Mouse (Mus musculus) forebrain, postnatal 0 days (tissue): Measurements from ENCODE around the gene Pla2g7. TPM values are rescaled to one million over a fixed set of nuclear protein-coding genes. Genes with fewer than 3 reads are reported as not detected.

Experiments used
- ATAC-seq: fragments of 200-750 bp; cut with Nextera tagmentation; 2 replicates; pipeline ENCODE4 v1.8.0; 2017; ENCODE audit warnings: mild to moderate bottlenecking, moderate library complexity
- DNase-seq: peaks from one replicate; pipeline ENCODE4 v3.0.0-alpha.2; 2015
- H3K27ac ChIP-seq: fragments of 300-500 bp; sonication (generic); 2 replicates; pipeline ENCODE4 v1.5.1; 2014; ENCODE audit warnings: low read depth, mild to moderate bottlenecking, antibody characterized with exemption, low read length, moderate library complexity, mixed read lengths
- H3K27me3 ChIP-seq: fragments of 300-500 bp; sonication (generic); 2 replicates; pipeline ENCODE4 v1.6.1; 2014; ENCODE audit warnings: mild to moderate bottlenecking, low read length, mixed read lengths; ENCODE audit not compliant: insufficient read depth
- H3K36me3 ChIP-seq: fragments of 300-500 bp; sonication (generic); 2 replicates; pipeline ENCODE4 v1.6.1; 2014; ENCODE audit warnings: mild to moderate bottlenecking, moderate library complexity; ENCODE audit not compliant: insufficient read depth
- H3K4me1 ChIP-seq: fragments of 300-500 bp; sonication (generic); 2 replicates; pipeline ENCODE4 v1.6.1; 2014; ENCODE audit warnings: antibody characterized with exemption; ENCODE audit not compliant: insufficient read depth
- H3K4me2 ChIP-seq: fragments of 300-500 bp; sonication (generic); 2 replicates; pipeline ENCODE4 v1.6.1; 2014; ENCODE audit warnings: low read depth, mild to moderate bottlenecking, moderate library complexity
- H3K4me3 ChIP-seq: fragments of 300-500 bp; sonication (generic); 2 replicates; pipeline ENCODE4 v1.5.1; 2014; ENCODE audit warnings: low read depth, low read length, mixed read lengths
- H3K9ac ChIP-seq: fragments of 300-500 bp; sonication (generic); 2 replicates; pipeline ENCODE4 v1.6.1; 2014; ENCODE audit warnings: mild to moderate bottlenecking
- H3K9me3 ChIP-seq: fragments of 300-500 bp; sonication (generic); 2 replicates; pipeline ENCODE4 v1.6.1; 2016; ENCODE audit warnings: low read length
- CTCF ChIP-seq: sonication (generic); IDR thresholded peaks from 2 replicates; pipeline ENCODE4 v1.5.1; 2016; ENCODE audit warnings: antibody characterized with exemption, control low read depth, low read depth
- WGBS: fragments of 180-500 bp; shearing (Covaris S2); extraction: QIAGEN DNeasy Blood & Tissue Kit; methylation state at CpG from one replicate; pipeline ENCODE4 v1.1.7; 2014; 5-methylcytosine and 5-hydroxymethylcytosine counted together
- polyA plus RNA-seq: library from polyadenylated mRNA; unstranded; fragments of >200 nt; fragmentation: Nextera tagmentation; extraction: Ambion mirVana; gene quantifications from 2 replicates; pipeline ENCODE4 v1.2.1, GENCODE M21; 2015
- total RNA-seq: library from RNA; depleted of rRNA; stranded (reverse); fragments of >200 nt; gene quantifications from 2 replicates; pipeline ENCODE4 v1.2.3, GENCODE M21; 2014; rRNA removed

Pla2g7 gene
- total and polyA plus RNA-seq, 2 experiments from 2014 or later: 26.8 to 76.9 TPM

- Histone ChIP-seq H3K4me1 (no peaks in the 10 kb centered on the region), H3K4me3 (no peak overlapping the region), H3K4me2 (no peak overlapping the region), H3K27me3 (no peaks in the 10 kb centered on the region), H3K27ac (no peak overlapping the region), H3K36me3 (peaks cover 66% of the 10 kb centered on the region), H3K9me3 (no peaks in the 10 kb centered on the region), H3K9ac (no peak overlapping the region)
- TF ChIP-seq CTCF: no peak
- ATAC-seq (peak; percentile 49), DNase-seq (no peak)
- 47% methylated on average over 5 of the region's 5 CpGs for WGBS
These were observed 79.0 kb downstream of the Pla2g7 start for GRCm38 (mm10) chr17:43646925-43647324.

GRCm38 (mm10) chr17:43649641-43650436 lies 81.9 kb downstream of the Pla2g7 start:
- Histone ChIP-seq H3K4me1 (no peaks in the 10 kb centered on the region), H3K9ac (no peak overlapping the region), H3K4me2 (no peak overlapping the region), H3K36me3 (peaks cover 62% of the 10 kb centered on the region), H3K27me3 (no peaks in the 10 kb centered on the region), H3K9me3 (no peaks in the 10 kb centered on the region), H3K4me3 (no peak overlapping the region), H3K27ac (no peak overlapping the region)
- peak; percentile 41 for DNase-seq
- no peak for ATAC-seq
- TF ChIP-seq CTCF: peak; percentile 62
- WGBS: 64% methylated on average over 10 of the region's 10 CpGs

DNA sequence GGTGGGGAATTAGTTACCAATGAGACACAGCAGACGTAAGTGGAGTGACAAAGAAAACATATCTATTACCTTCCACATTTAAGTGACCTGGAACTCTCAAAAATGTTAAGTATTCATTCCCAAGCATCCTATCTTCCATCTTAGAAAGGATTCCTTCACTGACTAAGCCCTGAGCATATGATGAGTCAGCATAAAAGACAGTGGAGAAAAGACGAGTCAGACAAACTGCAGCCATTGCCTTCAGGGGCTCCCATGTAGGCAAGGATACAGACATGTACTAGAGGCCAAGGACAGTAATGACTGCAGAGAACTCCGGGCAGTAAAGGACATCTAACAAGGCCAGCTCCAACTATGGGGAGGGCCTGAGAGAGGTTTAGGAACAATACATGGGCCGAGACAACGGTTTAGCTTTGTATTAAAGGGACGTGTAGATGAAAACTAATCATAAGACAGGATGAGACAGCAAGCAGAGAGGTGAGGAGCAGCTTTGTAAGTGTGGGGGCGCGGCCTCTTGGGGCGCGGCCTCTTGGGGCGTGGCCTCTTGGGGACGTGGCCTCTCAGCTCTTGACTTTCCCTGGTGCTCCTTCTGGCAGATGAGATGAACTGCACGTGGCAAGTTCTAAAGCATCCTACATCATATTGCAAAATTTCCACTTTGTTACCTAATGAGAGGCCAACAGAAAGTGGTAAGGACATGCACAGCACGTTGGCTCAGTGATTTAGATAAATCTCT lies 83.6 kb downstream of the Pla2g7 start:
- no peaks in the 10 kb centered on the region for H3K4me1 ChIP-seq
- no peak overlapping the region for H3K27ac ChIP-seq
- 74% methylated on average over 14 of the region's 14 CpGs for WGBS
- ATAC-seq (no peak), DNase-seq (no peak)
- no peak overlapping the region for H3K9ac ChIP-seq
- no peaks in the 10 kb centered on the region for H3K27me3 ChIP-seq
- peaks cover 50% of the 10 kb centered on the region for H3K36me3 ChIP-seq
- TF ChIP-seq CTCF: peak; percentile 17; the same call in 1 of the 2 replicates
- H3K4me3 ChIP-seq: no peak overlapping the region
- H3K9me3 ChIP-seq: no peaks in the 10 kb centered on the region
- no peak overlapping the region for H3K4me2 ChIP-seq

Other genes with a start within 250 kb of the Pla2g7 start
- 17.2 and 24.4 TPM in 2 replicates for gene Adgrf5, start 207.6 kb upstream of the Pla2g7 start, total RNA-seq
- 2.4 and 5.2 TPM in 2 replicates for gene Adgrf5, start 207.6 kb upstream of the Pla2g7 start, polyA plus RNA-seq
- gene Mep1a, start 65.3 kb upstream of the Pla2g7 start, total RNA-seq: 0.08 TPM in 1 of 2 replicates, not detected in the other
- 0.15 TPM in 1 of 2 replicates, not detected in the other for gene Mep1a, start 65.3 kb upstream of the Pla2g7 start, polyA plus RNA-seq
- 0.77 TPM in 1 of 2 replicates, not detected in the other for gene Ankrd66, start 24.5 kb upstream of the Pla2g7 start, total RNA-seq
- gene Ankrd66, start 24.5 kb upstream of the Pla2g7 start, polyA plus RNA-seq: 1.0 and 1.2 TPM in 2 replicates
- gene Tdrd6, start 62.2 kb downstream of the Pla2g7 start, total RNA-seq: 1.2 and 2.0 TPM in 2 replicates
- 0.19 and 1.2 TPM in 2 replicates for gene Tdrd6, start 62.2 kb downstream of the Pla2g7 start, polyA plus RNA-seq
- gene Slc25a27, start 99.1 kb downstream of the Pla2g7 start, total RNA-seq: 48.6 and 61.8 TPM in 2 replicates
- 28.0 and 54.3 TPM in 2 replicates for gene Slc25a27, start 99.1 kb downstream of the Pla2g7 start, polyA plus RNA-seq
- 1.2 and 1.7 TPM in 2 replicates for gene Cyp39a1, start 99.3 kb downstream of the Pla2g7 start, total RNA-seq
- gene Cyp39a1, start 99.3 kb downstream of the Pla2g7 start, polyA plus RNA-seq: 7.7 and 8.9 TPM in 2 replicates
- 43.4 and 69.8 TPM in 2 replicates for gene Rcan2, start 233.3 kb downstream of the Pla2g7 start, total RNA-seq
- gene Rcan2, start 233.3 kb downstream of the Pla2g7 start, polyA plus RNA-seq: 17.8 and 50.0 TPM in 2 replicates